Mouse (Mus musculus): ENCODE measurements at regions not wholly inside any gene's neighbourhood (a gene's known extent, or its start where the extent isn't known, plus 50 kb on each side); places are given as distances from the start of the nearest gene placed in this dataset.

DNA sequence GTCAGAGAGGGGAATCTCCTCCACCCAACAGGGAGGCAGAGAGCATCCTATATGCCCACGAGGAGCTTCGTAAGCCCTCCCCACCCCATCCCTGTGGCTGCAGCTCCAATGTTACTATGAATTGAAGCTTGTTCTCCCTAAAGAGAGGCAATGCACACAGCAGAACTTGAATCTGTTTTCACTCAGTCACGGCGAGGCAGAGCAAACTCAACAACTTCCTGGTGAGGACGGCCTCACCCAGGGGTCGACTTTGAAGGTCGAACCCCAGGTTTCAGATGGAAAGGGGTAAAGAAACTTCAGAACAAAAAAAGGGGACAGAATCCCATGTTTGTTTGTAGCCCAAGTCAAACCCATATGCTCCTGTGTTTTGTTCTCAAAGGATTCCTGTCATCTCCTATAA lies 538.5 kb upstream of the Gm19410 start:
- TF ChIP-seq CTCF (IDR thresholded peaks at IDR 0.05; ENCODE audit: low read depth, low read length) (no peak), GATA1 (IDR thresholded peaks at IDR 0.05; ENCODE audit: borderline replicate concordance, low read length) (no peak), TAL1 (conservative IDR thresholded peaks at IDR 0.05; ENCODE audit: low read depth, low read length) (no peak)

Data from G1E (cell line).